Comparison of ENCODE assay signal across 9 mouse cellular contexts in genomic region chr2:119802767-119803617, GRCm38 (mm10). TPM values are rescaled to one million over a fixed set of nuclear protein-coding genes. Genes with fewer than 3 reads are reported as not detected.
DNase-seq lines count a peak whose midpoint lies in the region; ATAC-seq lines count a peak whose summit lies in the region.
"Had no signal": no experiment of that assay in that cellular context is flagged by ENCODE, and none has a peak within 500 bp of the region (broad histone marks: within the 10 kb centered on the region; RNA-seq: fewer than 3 reads in every experiment).

No protein-coding gene starts in this region.

- 51% methylated on average over 10 of the region's 10 CpGs for WGBS in heart, embryonic 12.5 days
- WGBS in hindbrain, embryonic 12.5 days, result 27% methylated on average over 10 of the region's 10 CpGs

- H3K4me1 ChIP-seq in heart, embryonic 12.5 days (replicated peaks), result peaks cover 55% of the 10 kb centered on the region
- peaks cover 56% of the 10 kb centered on the region for H3K4me1 ChIP-seq in hindbrain, embryonic 12.5 days

- peaks cover 7% of the 10 kb centered on the region; the same call in 1 of the 2 replicates for H3K27me3 ChIP-seq in heart, embryonic 12.5 days (replicated peaks)
- peaks cover 13% of the 10 kb centered on the region; the same call in 1 of the 2 replicates for H3K27me3 ChIP-seq in hindbrain, embryonic 12.5 days

- H3K4me2 ChIP-seq in heart, embryonic 12.5 days, result 0 out of 2 replicates have a peak overlapping the region, but pooled peaks have one; percentile 2
- peak overlapping the region; percentile 12; the same call in 1 of the 2 replicates for H3K4me2 ChIP-seq in hindbrain, embryonic 12.5 days (replicated peaks)

- 0 out of 2 replicates have a peak overlapping the region, but pooled peaks have one; percentile 1 for H3K9ac ChIP-seq in heart, embryonic 12.5 days
- 0 out of 2 replicates have a peak overlapping the region, but pooled peaks have one; percentile 24 for H3K9ac ChIP-seq in hindbrain, embryonic 12.5 days

- no peaks in the 10 kb centered on the region for H3K9me3 ChIP-seq in heart, embryonic 12.5 days (replicated peaks)
- no peaks in the 10 kb centered on the region for H3K9me3 ChIP-seq in hindbrain, embryonic 12.5 days (replicated peaks)

- H3K4me3 ChIP-seq in heart, embryonic 12.5 days, result no peak overlapping the region
- H3K4me3 ChIP-seq in hindbrain, embryonic 12.5 days, result no peak overlapping the region

- DNase-seq in heart, adult 18-20 months, result no peak
- peak; percentile 56 for DNase-seq in right cerebral cortex, adult 18-20 months
- no peak for DNase-seq in right cerebral cortex, postnatal 4 days
- DNase-seq in retina, postnatal 1 day, result peak; percentile 76
- DNase-seq in urinary bladder, postnatal 10 days (ENCODE audit: low spot score), result no peak
- no peak for DNase-seq in layer of hippocampus, adult 9-10 months (ENCODE audit: low spot score)

- no peak overlapping the region for H3K27ac ChIP-seq in heart, embryonic 12.5 days (ENCODE audit: poor library complexity, severe bottlenecking)
- peak overlapping the region; percentile 67 for H3K27ac ChIP-seq in hindbrain, embryonic 12.5 days

- H3K36me3 ChIP-seq in heart, embryonic 12.5 days, result peaks cover 7% of the 10 kb centered on the region; the same call in 1 of the 2 replicates
- peaks cover 11% of the 10 kb centered on the region; the same call in 1 of the 2 replicates for H3K36me3 ChIP-seq in hindbrain, embryonic 12.5 days

- no peak; the same call in 1 of the 2 replicates for ATAC-seq in heart, embryonic 12.5 days (ENCODE audit: insufficient number of reproducible peaks, low FRiP score)
- ATAC-seq in hindbrain, embryonic 12.5 days (ENCODE audit: low FRiP score), result peak; percentile 63
- ATAC-seq: Patski had no signal

RNA-seq across cellular contexts. Expression of gene Tyro3, which starts 5.5 kb away (rescaled TPM):
- polyA plus RNA-seq in heart, embryonic 12.5 days (2016; fragmentation: Nextera tagmentation; extraction: Ambion mirVana), result 9.2 and 10.7 TPM in 2 replicates
- 1 to 10 TPM; 1.9 to 2.2 TPM for total RNA-seq in heart, adult 18-20 months (2021)
- polyA plus RNA-seq in hindbrain, embryonic 12.5 days (2016; fragmentation: Nextera tagmentation; extraction: Ambion mirVana), result 27.1 and 27.8 TPM in 2 replicates

RNA-seq across cellular contexts. Expression of gene Rpap1, which starts 15.7 kb away (rescaled TPM):
- polyA plus RNA-seq in heart, embryonic 12.5 days (2016; fragmentation: Nextera tagmentation; extraction: Ambion mirVana), result 22.8 and 23.9 TPM in 2 replicates
- total RNA-seq in heart, adult 18-20 months (2021), result 10 to 100 TPM; 14.6 to 14.9 TPM
- 29.3 and 31.0 TPM in 2 replicates for polyA plus RNA-seq in hindbrain, embryonic 12.5 days (2016; fragmentation: Nextera tagmentation; extraction: Ambion mirVana)

RNA-seq across cellular contexts. Expression of gene Ltk, which starts 42.8 kb away (rescaled TPM):
- 0.13 and 0.17 TPM in 2 replicates for polyA plus RNA-seq in heart, embryonic 12.5 days (2016; fragmentation: Nextera tagmentation; extraction: Ambion mirVana)
- under 1 TPM in 1 of 2 experiments, not detected in 1; 0.13 TPM for total RNA-seq in heart, adult 18-20 months (2021)
- polyA plus RNA-seq in hindbrain, embryonic 12.5 days (2016; fragmentation: Nextera tagmentation; extraction: Ambion mirVana), result 0.23 and 0.34 TPM in 2 replicates

Comparison
In these comparisons a context has a peak if more than half of its experiments do, and no peak if none do; other contexts are left out.
1. DNase-seq: peak in right cerebral cortex, adult 18-20 months (single experiment) and retina, postnatal 1 day (single experiment); none in heart, adult 18-20 months (0 of 2), right cerebral cortex, postnatal 4 days (single experiment), urinary bladder, postnatal 10 days (single experiment) and layer of hippocampus, adult 9-10 months (single experiment).